Comparison of ENCODE assay signal across 8 mouse cellular contexts in the genomic region with DNA sequence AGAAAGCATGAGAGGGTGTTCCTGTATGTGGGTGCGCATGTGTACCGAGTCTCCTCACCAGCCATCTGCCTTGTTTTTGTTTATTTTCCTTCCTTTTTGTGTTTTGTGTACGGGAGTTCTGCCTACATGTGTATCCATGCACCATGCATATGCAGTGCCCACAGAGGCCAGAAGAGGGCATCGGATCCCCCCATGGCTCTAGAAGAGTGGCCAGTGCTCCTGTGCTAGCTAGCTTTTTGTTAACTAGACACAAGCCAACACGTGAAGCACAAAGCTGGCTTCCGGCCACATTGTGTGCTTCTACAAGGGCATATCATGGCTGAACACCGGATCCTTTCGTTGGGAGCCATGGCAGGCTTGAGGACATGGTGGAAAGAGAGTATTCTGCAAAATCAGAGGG. TPM values are rescaled to one million over a fixed set of nuclear protein-coding genes. Genes with fewer than 3 reads are reported as not detected.
DNase-seq lines count a peak whose midpoint lies in the region; ATAC-seq and TF ChIP-seq lines count a peak whose summit lies in the region.
"Had no signal": no experiment of that assay in that cellular context is flagged by ENCODE, and none has a peak within 500 bp of the region (broad histone marks: within the 10 kb centered on the region; RNA-seq: fewer than 3 reads in every experiment).

No protein-coding gene starts in this region.

- H3K27me3 ChIP-seq in G1E (ENCODE audit: insufficient read depth, low read length), result peaks cover 45% of the 10 kb centered on the region
- H3K27me3 ChIP-seq in embryonic facial prominence, embryonic 14.5 days (replicated peaks; ENCODE audit: control insufficient read depth, insufficient read depth, low read length), result no peaks in the 10 kb centered on the region
- H3K27me3 ChIP-seq in liver, embryonic 13.5 days, result no peaks in the 10 kb centered on the region
- H3K27me3 ChIP-seq: neural tube, embryonic 12.5 days had no signal

- no peaks in the 10 kb centered on the region for H3K9me3 ChIP-seq in G1E (replicated peaks)
- H3K9me3 ChIP-seq in embryonic facial prominence, embryonic 14.5 days (ENCODE audit: control insufficient read depth, low read length), result no peaks in the 10 kb centered on the region
- H3K9me3 ChIP-seq in liver, embryonic 13.5 days (replicated peaks), result no peaks in the 10 kb centered on the region
- H3K9me3 ChIP-seq: neural tube, embryonic 12.5 days had no signal

- H3K4me2 ChIP-seq in embryonic facial prominence, embryonic 14.5 days (ENCODE audit: low read depth, low read length), result no peak overlapping the region
- H3K4me2 ChIP-seq in liver, embryonic 13.5 days, result no peak overlapping the region
- H3K4me2 ChIP-seq: neural tube, embryonic 12.5 days had no signal

- peak in 1 of 2 experiments; percentile 33 for DNase-seq in left cerebral cortex, adult 2 months (ENCODE audit: extremely low spot score in 1 of 2, low spot score in 2 of 2)
- DNase-seq in left cerebral cortex, adult 11 months (ENCODE audit: low spot score), result no peak
- DNase-seq in G1E (ENCODE audit: low spot score), result no peak
- DNase-seq in adrenal gland, postnatal 25 days, result peak; percentile 59
- peak; percentile 55 for DNase-seq in embryonic facial prominence, embryonic 14.5 days (ENCODE audit: low spot score)
- peak; percentile 34 for DNase-seq in liver, embryonic 13.5 days

- ATAC-seq in G1E (ENCODE audit: extremely low read depth, insufficient number of reproducible peaks, low FRiP score, poor library complexity, severe bottlenecking), result no peak
- no peak for ATAC-seq in embryonic facial prominence, embryonic 14.5 days (ENCODE audit: low read depth)
- no peak for ATAC-seq in liver, embryonic 13.5 days (ENCODE audit: low read depth)

- WGBS in embryonic facial prominence, embryonic 14.5 days, result 29% methylated on average over 8 of the region's 8 CpGs
- WGBS in liver, embryonic 13.5 days (ENCODE audit: insufficient replicate concordance), result 29% methylated on average over 8 of the region's 8 CpGs
- 26% methylated on average over 8 of the region's 8 CpGs for WGBS in olfactory bulb, adult 2 months

- no peak overlapping the region for H3K9ac ChIP-seq in embryonic facial prominence, embryonic 14.5 days (ENCODE audit: low read depth, low read length)
- no peak overlapping the region for H3K9ac ChIP-seq in liver, embryonic 13.5 days
- H3K9ac ChIP-seq: neural tube, embryonic 12.5 days had no signal

- no peak overlapping the region for H3K4me3 ChIP-seq in left cerebral cortex, adult 2 months
- H3K4me3 ChIP-seq in G1E (ENCODE audit: low read depth, low read length), result no peak overlapping the region
- no peak overlapping the region for H3K4me3 ChIP-seq in embryonic facial prominence, embryonic 14.5 days (ENCODE audit: low read depth, low read length)
- H3K4me3 ChIP-seq in liver, embryonic 13.5 days (replicated peaks), result no peak overlapping the region
- no peak overlapping the region for H3K4me3 ChIP-seq in olfactory bulb, adult 2 months (ENCODE audit: insufficient read depth, low read depth, low read length)
- H3K4me3 ChIP-seq: neural tube, embryonic 12.5 days had no signal

- no peak for TF ChIP-seq POLR2A in olfactory bulb, adult 2 months (IDR thresholded peaks at IDR 0.05; ENCODE audit: insufficient read depth, low read depth, low read length)

- peak; percentile 64 for TF ChIP-seq CTCF in left cerebral cortex, adult 2 months (IDR thresholded peaks at IDR 0.05)
- TF ChIP-seq CTCF in G1E (IDR thresholded peaks at IDR 0.05; ENCODE audit: low read depth, low read length), result peak; percentile 77
- 0 out of 2 replicates have a peak, but pooled peaks have one; percentile 13 for TF ChIP-seq CTCF in olfactory bulb, adult 2 months (IDR thresholded peaks at IDR 0.05; ENCODE audit: insufficient read depth, low read depth, low read length)

- H3K4me1 ChIP-seq in G1E (ENCODE audit: insufficient read depth, low read depth, low read length), result peaks cover 15% of the 10 kb centered on the region
- H3K4me1 ChIP-seq in embryonic facial prominence, embryonic 14.5 days (ENCODE audit: control insufficient read depth, insufficient read depth, low read length), result no peaks in the 10 kb centered on the region
- H3K4me1 ChIP-seq in liver, embryonic 13.5 days (replicated peaks), result peaks cover 14% of the 10 kb centered on the region; the same call in 1 of the 2 replicates
- peaks cover 2% of the 10 kb centered on the region; the same call in 1 of the 2 replicates for H3K4me1 ChIP-seq in olfactory bulb, adult 2 months (ENCODE audit: control insufficient read depth, insufficient read depth, low read length)
- H3K4me1 ChIP-seq: neural tube, embryonic 12.5 days had no signal

- H3K36me3 ChIP-seq in G1E (replicated peaks), result no peaks in the 10 kb centered on the region
- H3K36me3 ChIP-seq in embryonic facial prominence, embryonic 14.5 days (ENCODE audit: control insufficient read depth, insufficient read depth, low read length), result no peaks in the 10 kb centered on the region
- no peaks in the 10 kb centered on the region for H3K36me3 ChIP-seq in liver, embryonic 13.5 days
- H3K36me3 ChIP-seq: neural tube, embryonic 12.5 days had no signal

- intact Hi-C loops in left cerebral cortex, adult 2 months (cut with DNase I), result no loop called here

- H3K27ac ChIP-seq in left cerebral cortex, adult 2 months, result no peak overlapping the region
- H3K27ac ChIP-seq in embryonic facial prominence, embryonic 14.5 days (replicated peaks; ENCODE audit: low read depth, low read length), result no peak overlapping the region
- no peak overlapping the region for H3K27ac ChIP-seq in liver, embryonic 13.5 days
- no peak overlapping the region for H3K27ac ChIP-seq in olfactory bulb, adult 2 months (ENCODE audit: insufficient read depth, low read depth, low read length)
- H3K27ac ChIP-seq: neural tube, embryonic 12.5 days had no signal

RNA-seq across cellular contexts. Expression of gene Pemt, which starts 24.3 kb away (rescaled TPM):
- total RNA-seq in left cerebral cortex, adult 2 months (2021), result 1 to 10 TPM; 4.7 to 6.7 TPM
- total RNA-seq in G1E (2014; fragmentation: Nextera tagmentation) (2.8 and 7.9 TPM in 2 replicates), G1E (2017) (3.0 and 3.8 TPM in 2 replicates)
- polyA plus RNA-seq in G1E (2012), result 1.9 and 6.5 TPM in 2 replicates
- 5.1 and 16.5 TPM in 2 replicates for total RNA-seq in adrenal gland, postnatal 25 days (2021)
- 8.0 and 9.2 TPM in 2 replicates for polyA plus RNA-seq in embryonic facial prominence, embryonic 14.5 days (2014; fragmentation: Nextera tagmentation; extraction: Ambion mirVana)
- polyA plus RNA-seq in liver, embryonic 13.5 days (2015; fragmentation: Nextera tagmentation; extraction: Ambion mirVana), result 7.7 and 7.9 TPM in 2 replicates
- not detected in 2 replicates for polyA plus RNA-seq in olfactory bulb, adult 2 months (2012; ENCODE audit: insufficient read depth, insufficient read length, low replicate concordance, missing spikeins)

RNA-seq across cellular contexts. Expression of gene Rai1, which starts 34.2 kb away (rescaled TPM):
- total RNA-seq in left cerebral cortex, adult 2 months (2021), result 10 to 100 TPM; 85.4 to 86.3 TPM
- total RNA-seq in G1E (2014; fragmentation: Nextera tagmentation), result 77.4 and 78.1 TPM in 2 replicates
- total RNA-seq in G1E (2017), result 10.3 and 13.5 TPM in 2 replicates
- 107 TPM in 2 replicates for polyA plus RNA-seq in G1E (2012)
- 54.2 and 57.8 TPM in 2 replicates for total RNA-seq in adrenal gland, postnatal 25 days (2021)
- 23.9 and 27.6 TPM in 2 replicates for polyA plus RNA-seq in embryonic facial prominence, embryonic 14.5 days (2014; fragmentation: Nextera tagmentation; extraction: Ambion mirVana)
- 5.1 and 5.7 TPM in 2 replicates for polyA plus RNA-seq in liver, embryonic 13.5 days (2015; fragmentation: Nextera tagmentation; extraction: Ambion mirVana)
- 123 TPM in 1 of 2 replicates, not detected in the other for polyA plus RNA-seq in olfactory bulb, adult 2 months (2012; ENCODE audit: insufficient read depth, insufficient read length, low replicate concordance, missing spikeins)

Comparison
In these comparisons a context has a peak if more than half of its experiments do, and no peak if none do; other contexts are left out.
1. DNase-seq: peak in adrenal gland, postnatal 25 days (single experiment), embryonic facial prominence, embryonic 14.5 days (single experiment) and liver, embryonic 13.5 days (single experiment); none in left cerebral cortex, adult 11 months (single experiment) and G1E (single experiment).
2. CTCF ChIP-seq: peak in every context shown above with its lines; median percentile 77 in G1E; 64 in left cerebral cortex, adult 2 months; 13 in olfactory bulb, adult 2 months.